Mouse (Mus musculus): ENCODE data around the gene Llgl1.

GRCm38 (mm10) chr11:60708631-60709030, 9.1 kb downstream of the Llgl1 start:
- TF ChIP-seq EP300 (IDR thresholded peaks at IDR 0.05) (no peak), CTCF (IDR thresholded peaks at IDR 0.05) (no peak)
